Mouse (Mus musculus): ENCODE data around the gene Trio.

DNA sequence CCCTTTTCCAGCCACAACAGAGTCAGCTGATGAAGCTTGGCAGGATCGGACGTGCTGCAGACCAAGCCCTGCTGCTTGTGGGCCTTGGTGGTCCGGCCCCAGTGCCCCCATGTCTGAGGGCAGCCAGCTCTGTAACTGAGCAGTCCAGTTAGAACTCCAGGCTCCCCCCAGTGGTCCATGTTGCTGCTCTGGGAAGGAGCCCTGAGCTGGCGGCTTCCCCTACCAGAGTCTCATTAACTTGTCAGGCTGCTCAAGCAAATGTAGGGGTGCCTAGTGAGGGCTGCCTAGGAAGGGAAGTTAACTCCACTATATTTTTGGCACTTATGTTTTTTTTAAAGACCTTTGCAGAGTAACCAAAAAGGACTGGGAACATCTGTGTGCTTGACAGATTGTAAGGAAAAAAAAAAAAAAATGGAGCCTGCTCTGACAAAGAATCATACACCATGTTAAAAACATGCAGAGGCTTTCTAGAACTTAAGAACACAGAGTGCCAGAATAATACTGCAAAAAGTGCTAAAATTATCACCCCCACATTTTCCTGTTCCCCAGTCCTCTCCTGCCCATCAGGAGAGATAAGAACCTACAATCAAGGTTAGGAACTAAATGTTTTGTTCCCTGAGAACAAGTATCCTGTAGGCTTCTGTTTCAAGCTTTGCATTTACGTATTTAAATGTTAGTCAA, 216.9 kb downstream of the Trio start:
- TF ChIP-seq CTCF (IDR thresholded peaks at IDR 0.05; ENCODE audit: borderline replicate concordance, insufficient read depth, low read length) (no peak), POLR2A (IDR thresholded peaks at IDR 0.05; ENCODE audit: low read depth, low read length) (no peak)

Measured in embryonic fibroblast, embryonic 13.5 days (primary cell).